Mouse (Mus musculus): Measurements from ENCODE around the gene Guca1a.

- TF ChIP-seq POLR2A (IDR thresholded peaks at IDR 0.05; ENCODE audit: insufficient read depth, low read depth, low read length) (no peak), CTCF (IDR thresholded peaks at IDR 0.05; ENCODE audit: insufficient read depth, low read depth, low read length) (no peak)
Measured at GRCm38 (mm10) chr17:47446561-47446960, 46.2 kb upstream of the Guca1a start.
